Mouse (Mus musculus): ENCODE measurements around the gene Elk4.

- TF ChIP-seq CTCF (IDR thresholded peaks at IDR 0.05; ENCODE audit: low read depth, low read length) (no peak), POLR2A (IDR thresholded peaks at IDR 0.05; ENCODE audit: insufficient read depth, low read length) (no peak), EP300 (IDR thresholded peaks at IDR 0.05; ENCODE audit: insufficient read depth, low read depth, low read length) (no peak)
Measured at GRCm38 (mm10) chr1:132065001-132065400, 57.6 kb downstream of the Elk4 start.

Measured in ES-Bruce4 (cell line).